Mouse (Mus musculus) cerebellum, adult 9-11 months (tissue): ENCODE results near the gene Gm44502.

Experiments
- DNase-seq: peaks from one replicate; pipeline ENCODE4 v3.0.0; 2022

The Gm44502 gene

DNA sequence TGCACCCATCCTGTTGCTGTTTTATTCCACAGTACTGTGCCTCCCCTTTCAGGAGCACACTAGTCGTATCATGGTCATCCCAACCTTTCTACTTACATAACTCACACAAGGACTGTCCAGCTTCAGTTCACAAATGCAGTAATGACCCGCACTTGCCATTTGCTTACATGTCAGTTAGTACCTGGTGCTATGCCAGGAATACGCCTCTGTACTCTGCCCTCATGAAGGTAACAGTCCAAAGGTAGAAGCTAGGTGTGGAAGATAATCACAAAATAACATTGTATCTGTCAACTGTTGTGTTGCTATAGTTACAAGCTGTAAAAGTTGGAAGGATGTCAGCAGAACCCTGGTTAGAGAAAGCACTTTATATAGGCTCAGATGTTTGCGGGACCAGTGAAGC, 32.6 kb downstream of the Gm44502 start:
- no peak for DNase-seq

DNA sequence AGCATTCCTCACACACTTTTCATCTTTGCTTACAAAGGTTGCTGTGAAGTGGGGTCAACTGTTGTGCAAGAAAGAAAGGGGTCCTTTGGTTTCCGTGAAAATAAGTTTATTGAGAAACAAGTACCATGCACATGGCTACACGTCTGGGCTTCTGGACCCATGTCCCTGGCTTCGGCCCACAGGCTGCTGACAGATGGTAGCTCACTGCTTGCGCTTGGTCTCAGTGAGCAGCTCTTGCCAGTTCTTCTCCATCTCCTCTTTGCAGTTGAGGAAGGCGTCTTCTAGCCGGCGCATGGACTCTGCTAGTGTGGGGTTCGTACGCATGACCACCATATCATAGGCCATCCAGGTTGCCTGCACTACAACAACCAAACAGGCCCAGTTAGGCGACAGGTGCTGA, 39.4 kb downstream of the Gm44502 start:
- DNase-seq: peak; percentile 58

DNA sequence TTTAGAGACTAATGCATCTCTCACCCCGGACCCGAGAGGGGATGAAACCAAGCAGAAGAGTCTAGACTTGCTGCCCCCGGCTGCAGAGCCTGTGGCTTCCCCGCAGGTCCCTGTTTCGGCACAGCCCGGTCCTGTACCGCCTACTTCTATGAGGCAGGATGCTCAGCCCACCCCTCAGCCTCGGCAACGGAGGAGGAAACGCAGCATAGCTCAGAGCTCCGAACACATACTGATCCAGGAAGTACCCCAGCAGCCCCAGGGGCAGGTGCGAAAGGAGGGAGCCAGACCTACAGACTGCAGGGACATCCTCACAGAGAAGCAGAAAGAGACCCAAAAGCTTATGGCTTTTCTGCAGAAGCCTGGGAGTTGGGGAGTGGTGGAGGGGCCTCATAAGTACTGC, 42.4 kb downstream of the Gm44502 start:
- DNase-seq: no peak

DNA sequence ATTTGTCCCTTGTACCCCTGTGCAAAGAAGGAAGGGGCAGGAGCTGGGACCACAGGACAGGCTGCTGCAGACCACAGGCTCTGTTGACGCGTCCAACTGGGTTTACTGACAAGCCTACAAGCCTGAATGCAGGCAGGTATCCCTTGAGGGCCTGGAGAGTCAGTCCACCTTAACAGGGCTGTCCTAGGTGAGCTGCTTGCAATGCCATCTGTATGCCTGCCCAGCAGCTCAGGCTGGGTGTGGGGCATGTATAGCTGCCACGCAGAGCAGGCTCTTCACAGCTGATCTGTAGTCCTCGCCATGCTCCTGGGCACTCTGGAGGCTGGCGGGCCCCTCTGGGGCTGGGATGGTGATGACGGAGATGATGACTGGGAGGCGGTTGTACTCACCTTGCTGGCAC, 44.9 kb downstream of the Gm44502 start, which contains the start of gene Klhdc7b:
Gene Klhdc7b, plus strand, starts transcription at position 301 of the 400 bp plus-strand sequence.
- DNase-seq: no peak

DNA sequence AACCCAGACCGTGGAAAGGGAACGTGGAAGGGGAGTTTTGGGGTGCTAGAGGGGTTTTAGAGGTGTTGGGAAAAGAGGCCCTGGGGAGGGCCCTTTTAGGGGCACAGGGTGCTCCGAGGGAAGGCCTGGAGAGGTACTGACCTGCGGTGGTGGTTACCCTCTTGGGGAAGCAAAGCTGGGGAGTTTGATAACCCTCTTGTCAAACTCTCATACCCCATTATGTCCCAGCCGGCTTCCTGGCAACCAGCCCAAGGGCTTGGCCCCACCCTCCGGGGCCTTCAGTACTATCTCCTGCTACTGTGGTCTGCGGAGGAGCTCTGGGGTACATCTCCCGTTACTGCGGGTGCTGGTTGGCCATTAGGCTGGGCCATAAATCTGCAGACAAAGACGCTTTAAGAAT, 50.1 kb downstream of the Gm44502 start:
- DNase-seq: peak; percentile 77

DNA sequence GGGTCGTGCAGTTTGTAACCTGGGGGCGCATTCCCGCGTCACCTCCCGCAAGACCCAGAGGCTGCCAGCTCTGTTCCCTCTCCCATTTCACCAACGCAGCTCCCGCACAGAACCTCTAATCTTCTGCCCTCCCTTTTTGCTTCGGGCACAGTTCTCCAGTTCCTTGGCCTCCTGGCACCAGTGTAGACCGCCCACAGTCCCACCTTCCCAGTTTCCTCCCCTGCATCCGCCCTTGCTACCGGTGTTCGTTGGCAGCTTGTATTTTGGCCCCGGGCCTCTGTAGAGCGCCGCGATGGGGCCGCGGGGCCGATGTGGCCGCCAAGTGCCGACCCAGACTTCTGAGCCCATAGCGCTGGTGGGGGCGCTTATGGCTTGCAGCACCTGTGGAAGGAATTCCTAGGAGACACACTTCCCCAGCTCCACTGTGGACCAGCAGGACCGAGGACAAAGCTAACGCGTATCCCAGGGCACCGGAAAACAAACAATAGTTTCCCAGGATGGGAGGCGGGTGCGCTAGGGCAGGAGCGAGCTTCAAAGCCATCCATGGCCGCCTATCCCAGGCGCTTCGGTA, 50.6 kb downstream of the Gm44502 start, which contains the start of gene Odf3b:
Gene Odf3b, minus strand, starts transcription at position 452 of the 571 bp plus-strand sequence.
- DNase-seq: peak; percentile 93

DNA sequence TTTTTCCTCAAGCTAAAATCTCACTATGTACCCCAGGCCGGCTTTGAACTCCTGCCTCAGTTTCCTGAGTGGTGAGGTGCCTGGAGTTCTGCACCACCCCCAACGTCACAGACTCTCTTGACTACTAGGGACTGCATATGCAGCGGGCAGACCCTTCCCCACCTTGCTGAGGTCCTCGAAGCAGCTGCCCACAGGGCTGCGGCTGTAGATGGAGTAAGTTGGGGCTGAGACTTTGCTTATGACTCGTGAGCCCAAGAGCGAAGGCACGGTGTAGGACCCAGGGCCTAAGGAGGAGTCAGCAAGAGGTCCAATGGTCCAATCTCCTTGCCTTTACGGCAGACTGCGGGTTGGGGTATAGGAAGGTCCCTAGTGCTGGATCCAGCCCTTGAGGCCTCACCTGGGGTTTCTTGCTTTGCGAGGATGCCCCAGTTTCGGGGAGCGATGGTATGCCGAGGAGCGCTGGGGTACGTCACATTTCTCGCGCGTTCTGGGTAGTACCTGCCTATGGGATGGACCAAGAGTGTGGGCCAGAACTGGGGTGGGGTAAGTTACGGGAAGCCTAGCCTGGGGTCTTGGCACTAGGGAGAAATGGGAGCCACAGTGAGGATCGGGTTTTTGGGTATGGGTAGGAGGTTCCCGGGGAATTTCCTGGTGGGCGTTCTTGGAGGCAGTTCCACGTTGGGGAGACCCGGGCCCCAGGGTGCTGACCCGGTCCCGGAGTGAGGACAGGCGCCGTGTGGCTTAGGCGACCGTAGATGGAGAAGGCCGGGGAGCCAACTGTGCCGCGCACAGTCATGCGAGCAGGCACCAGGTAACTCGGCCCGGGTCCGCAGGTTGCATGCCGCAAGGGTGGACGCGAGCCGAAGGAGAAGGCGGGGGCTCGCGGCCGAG, 51.3 kb downstream of the Gm44502 start:
- DNase-seq: peak; percentile 74

DNA sequence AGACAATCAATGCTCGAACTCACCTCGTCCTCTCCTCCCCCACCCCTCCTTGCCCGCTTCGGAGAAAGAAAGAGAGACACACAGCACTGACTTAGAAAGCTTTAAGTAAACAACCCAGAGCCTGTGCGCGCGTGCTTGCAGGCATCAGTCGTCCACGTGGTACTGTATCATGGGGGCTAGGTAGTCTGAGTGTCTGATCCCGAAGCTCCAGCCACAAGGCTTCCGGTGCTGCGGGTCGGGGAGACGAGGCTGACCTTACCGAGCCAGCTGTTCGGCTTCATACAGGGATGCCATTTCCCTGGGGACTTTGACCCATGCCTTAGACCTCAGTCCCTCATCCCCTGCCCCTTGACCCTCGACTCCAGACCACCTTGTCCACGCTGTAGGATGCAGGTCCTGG, 52.1 kb downstream of the Gm44502 start:
- peak; percentile 63 for DNase-seq

DNA sequence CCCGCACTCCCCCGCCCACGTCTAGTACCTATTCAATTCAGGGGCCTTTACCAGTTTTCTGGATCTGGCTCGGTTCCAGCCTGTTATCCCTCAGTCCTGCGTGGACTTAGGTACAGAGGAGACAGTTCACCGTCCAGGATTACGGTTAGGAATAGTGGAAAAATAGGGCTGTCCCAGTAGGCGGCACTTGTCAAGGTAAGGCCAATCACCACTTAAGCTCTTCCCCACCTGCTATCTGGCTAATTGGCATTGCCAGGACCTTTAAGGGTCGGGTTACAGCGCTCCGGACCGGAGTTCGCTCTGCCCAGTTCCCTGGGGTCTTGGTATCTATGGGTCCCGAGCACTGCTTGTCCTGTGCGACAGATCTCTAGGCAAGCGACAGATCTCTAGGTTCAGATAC, 52.5 kb downstream of the Gm44502 start, which contains the start of gene Tymp:
Gene Tymp, minus strand, starts transcription at position 83 of the 400 bp plus-strand sequence.
- peak; percentile 53 for DNase-seq

DNA sequence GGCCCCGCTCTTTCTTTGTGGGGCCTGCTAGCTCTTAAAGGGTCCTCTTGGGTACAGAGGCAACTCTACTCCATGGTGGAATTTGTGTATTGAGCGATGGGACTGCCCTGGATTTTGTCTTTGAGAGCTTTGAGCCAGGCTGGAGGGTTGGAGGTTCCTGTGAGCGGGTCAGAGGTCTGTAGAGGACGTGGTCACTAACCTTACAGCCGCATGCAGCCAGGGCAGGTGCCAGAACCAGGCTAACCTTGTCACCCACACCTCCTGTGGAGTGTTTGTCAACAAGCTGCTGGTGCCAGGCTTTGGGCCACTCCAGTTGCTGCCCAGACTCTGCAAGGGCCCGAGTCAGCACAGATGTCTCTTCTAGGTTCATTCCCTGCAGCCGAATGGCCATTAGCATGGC, 53.5 kb downstream of the Gm44502 start:
- DNase-seq: peak; percentile 57

DNA sequence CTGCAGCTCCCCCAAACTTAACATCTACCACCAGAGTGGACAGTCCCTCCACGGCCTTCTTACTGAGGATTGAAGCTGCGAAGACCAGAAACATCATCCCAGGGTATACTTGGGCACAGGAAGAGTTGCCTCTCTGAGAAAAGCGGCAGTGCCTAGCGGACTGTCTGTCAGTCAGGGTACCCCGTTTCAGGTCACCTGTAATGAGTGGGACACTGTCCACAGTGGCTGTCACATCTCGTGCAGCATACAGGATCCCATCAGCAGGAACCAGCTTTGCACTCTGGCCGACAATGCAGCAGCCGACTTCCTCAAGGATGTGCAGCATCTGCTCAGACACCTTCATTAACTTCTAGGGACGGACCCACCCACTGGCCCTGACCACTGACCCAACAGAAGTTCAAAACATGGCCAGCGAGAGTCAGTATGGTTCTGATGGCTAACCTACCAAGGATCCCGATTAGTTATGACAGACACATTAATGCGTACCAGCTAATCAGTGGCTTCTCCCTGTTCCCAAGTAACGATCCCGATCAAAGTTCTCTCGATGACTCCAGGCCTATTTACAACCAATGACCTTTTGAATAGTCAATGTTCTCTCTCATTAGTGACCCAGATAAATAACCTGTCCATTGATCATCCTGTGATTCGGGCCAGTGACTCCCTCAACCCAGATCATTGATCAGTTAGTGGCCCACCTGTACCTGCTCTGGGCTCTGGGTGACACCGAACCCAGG, 54.5 kb downstream of the Gm44502 start:
- peak; percentile 53 for DNase-seq

DNA sequence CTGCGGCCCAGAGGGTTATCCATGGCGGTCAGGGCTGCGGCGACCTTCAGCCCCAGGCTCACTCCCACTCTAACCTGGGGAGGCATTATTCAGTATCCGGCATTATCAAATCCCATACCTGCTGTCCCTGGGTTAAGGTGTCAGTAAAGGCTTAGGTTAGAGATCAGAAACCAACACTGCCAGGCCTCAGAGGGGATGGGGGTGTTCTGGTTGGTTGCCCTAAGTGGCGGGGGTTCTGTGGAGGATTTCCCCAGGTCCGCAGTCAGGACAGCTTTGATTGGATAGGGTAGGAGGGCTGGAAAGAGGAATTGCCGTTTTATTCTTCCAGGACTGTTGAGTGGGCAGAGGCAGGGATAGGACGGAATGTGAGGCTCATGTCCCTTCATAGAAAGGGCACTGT, 55.2 kb downstream of the Gm44502 start:
- DNase-seq: no peak

DNA sequence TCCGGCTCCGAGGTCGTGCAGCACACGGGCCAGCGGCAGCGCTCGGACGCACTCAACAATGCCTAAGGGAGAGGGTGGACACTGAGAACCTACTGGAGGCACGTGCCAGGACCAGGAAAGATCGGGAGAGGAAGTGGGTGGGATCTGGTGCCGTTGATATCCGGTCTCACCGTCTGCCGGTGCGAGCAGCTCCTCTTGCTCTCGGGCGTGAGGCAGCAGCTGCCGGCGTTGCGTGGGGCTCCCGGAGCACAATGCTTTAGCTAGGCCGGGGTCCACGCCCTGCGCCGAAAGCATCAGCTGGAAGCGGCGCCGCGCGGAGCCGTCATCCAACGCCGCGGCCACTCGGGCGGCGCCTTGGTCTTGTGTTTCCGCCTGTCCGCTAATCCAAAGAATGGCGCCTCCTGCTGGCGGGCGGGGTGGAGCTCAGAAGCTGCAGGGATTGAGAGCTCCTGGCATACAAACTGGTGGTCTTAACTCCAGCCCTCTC, 55.7 kb downstream of the Gm44502 start, which contains the start of gene Sco2:
Gene Sco2, minus strand, starts transcription at position 85 of the 487 bp plus-strand sequence.
- peak; percentile 91 for DNase-seq

DNA sequence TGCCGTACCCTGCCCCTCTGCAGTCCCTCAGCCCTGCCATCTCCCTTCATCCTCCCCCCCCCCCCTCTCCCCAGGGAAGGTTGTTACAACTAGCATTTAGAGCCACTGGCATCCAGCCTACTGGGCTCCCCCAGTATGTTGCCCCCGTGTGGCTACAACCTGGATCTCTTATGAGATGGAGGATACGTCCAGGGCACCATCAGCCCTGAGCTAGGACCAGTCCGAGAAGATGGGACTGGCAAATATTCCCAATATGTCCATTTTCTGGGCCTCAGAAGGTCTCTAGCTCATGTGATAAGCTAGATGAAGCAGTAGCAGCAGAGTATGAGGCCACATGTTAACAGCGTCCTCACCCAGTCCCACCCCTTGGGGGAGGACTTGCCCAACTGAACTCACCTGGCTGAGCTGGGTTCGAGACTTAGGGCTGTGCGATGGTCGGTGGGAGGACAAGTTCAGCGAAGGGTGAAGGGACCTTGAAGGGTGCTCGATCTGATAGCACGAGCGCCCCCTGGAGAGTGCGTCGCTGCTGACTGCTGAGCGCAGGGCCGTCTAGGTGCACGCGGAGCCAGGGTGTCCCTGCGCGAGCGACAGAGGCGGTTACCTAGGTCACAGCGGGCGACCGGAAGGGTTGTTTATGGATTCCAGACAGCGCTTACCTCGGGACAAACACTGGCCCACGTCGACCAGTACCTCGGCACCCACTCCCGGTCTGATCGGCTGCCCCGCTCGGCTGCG, 56.3 kb downstream of the Gm44502 start:
- peak; percentile 87 for DNase-seq

DNA sequence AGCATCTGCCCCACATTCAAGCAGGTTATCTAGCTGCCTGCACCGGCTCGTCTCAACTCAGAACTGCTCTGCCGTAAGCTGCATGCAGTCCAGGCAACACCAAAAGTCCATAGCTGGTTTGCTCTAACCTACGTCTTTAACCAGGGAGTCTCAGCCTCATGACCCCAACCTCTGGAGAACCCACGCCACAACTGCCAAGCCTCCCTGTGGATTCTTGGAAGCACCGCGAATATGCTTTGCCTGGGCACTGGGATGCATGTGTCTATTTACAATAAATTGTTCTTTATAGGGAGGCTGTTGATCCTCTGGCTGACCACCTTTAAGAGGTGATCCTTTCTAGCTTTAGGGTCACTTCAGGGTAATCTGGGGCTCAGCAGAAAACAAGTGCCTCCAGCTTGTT, 57.0 kb downstream of the Gm44502 start:
- DNase-seq: peak; percentile 42

DNA sequence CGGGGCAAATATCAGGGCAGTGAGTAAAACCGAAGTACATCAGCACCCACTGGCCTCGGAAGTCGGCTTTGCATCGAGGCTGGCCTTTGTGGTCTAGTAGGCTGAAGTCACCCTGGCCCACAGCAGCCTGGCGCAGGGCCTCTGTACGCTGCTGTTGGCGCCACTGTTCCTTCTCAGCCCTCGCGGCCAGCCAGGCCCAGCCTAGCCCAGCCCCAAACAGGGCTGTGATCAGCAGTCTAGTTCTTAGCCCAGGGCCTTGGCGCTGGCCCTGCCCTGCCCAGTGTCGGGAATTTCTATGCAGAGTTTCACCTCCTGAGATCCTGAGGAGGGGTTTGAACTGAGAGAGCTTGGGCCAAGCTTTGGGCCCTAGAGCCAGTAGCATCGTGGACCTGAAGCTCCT, 57.4 kb downstream of the Gm44502 start:
- peak; percentile 45 for DNase-seq
